Mouse (Mus musculus): ENCODE data around the gene Gamt.

GRCm38 (mm10) chr10:80227166-80227539 is 33.7 kb downstream of the Gamt start:
- TF ChIP-seq POLR2A (IDR thresholded peaks at IDR 0.05; ENCODE audit: borderline replicate concordance, extremely low read depth, insufficient read depth, insufficient read length, poor library complexity, severe bottlenecking), result no peak
- no peak for TF ChIP-seq CTCF (IDR thresholded peaks at IDR 0.05; ENCODE audit: borderline replicate concordance, extremely low read depth, insufficient read depth, insufficient read length)

All from brain, embryonic 14.5 days (tissue).